8 mouse cellular contexts compared by ENCODE assay signal in the genomic region with DNA sequence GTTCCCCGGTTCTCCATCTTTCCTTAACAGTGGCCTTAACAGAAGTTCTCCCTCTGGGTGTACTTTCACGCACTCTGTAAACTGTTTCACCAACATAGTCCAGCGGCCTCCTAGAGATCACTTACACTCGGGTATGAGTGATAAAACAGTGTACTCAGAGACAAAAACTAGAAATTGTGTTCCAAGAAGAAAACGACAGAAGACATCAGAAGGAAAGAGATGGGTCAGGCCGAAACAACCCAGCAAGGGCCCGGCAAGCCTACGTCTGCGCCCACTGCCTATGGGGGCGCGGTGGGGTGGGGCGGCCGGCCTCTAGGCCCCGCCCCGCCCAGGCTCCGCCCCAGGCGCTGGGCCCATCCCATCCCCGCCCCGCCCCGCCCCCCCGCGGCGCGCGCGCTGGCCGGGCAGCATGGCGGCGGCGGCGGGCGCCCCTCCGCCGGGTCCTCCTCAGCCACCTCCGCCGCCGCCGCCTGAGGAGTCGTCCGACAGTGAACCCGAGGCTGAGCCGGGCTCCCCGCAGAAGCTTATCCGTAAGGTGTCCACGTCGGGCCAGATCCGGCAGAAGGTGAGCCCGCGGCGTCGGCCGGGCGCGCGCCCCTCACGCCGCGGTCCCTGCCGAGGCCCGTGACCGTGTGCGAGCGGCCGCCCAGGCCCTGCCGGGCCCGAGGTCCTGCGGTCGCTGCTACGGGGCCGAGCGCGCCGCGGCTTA. TPM values are rescaled to one million over a fixed set of nuclear protein-coding genes. Genes with fewer than 3 reads are reported as not detected.
DNase-seq lines count a peak whose midpoint lies in the region; ATAC-seq and TF ChIP-seq lines count a peak whose summit lies in the region.

Gene Dgkd, plus strand, starts transcription at position 396 of the 709 bp plus-strand sequence.

- no peaks in the 10 kb centered on the region for H3K27me3 ChIP-seq in forebrain, embryonic 16.5 days (replicated peaks; ENCODE audit: control insufficient read depth, insufficient read depth, low read length)
- no peaks in the 10 kb centered on the region for H3K27me3 ChIP-seq in lung, postnatal 0 days (replicated peaks; ENCODE audit: insufficient read depth, low read length)

- peaks cover 20% of the 10 kb centered on the region for H3K4me1 ChIP-seq in forebrain, embryonic 16.5 days (replicated peaks; ENCODE audit: control insufficient read depth, insufficient read depth, low read length)
- H3K4me1 ChIP-seq in lung, postnatal 0 days (ENCODE audit: insufficient read depth, low read depth, low read length): peaks cover 25% of the 10 kb centered on the region; the same call in 1 of the 2 replicates

- H3K9me3 ChIP-seq in forebrain, embryonic 16.5 days (ENCODE audit: control insufficient read depth, low read length): no peaks in the 10 kb centered on the region
- H3K9me3 ChIP-seq in lung, postnatal 0 days (ENCODE audit: low read length): no peaks in the 10 kb centered on the region

- peak; percentile 94 for ATAC-seq in forebrain, embryonic 16.5 days
- ATAC-seq in lung, postnatal 0 days: peak; percentile 98

- H3K27ac ChIP-seq in forebrain, embryonic 16.5 days (ENCODE audit: low read length): peak within 1 kb of the TSS; percentile 65
- peak within 1 kb of the TSS; percentile 81 for H3K27ac ChIP-seq in lung, postnatal 0 days (ENCODE audit: low read length)

- peak; percentile 10; the same call in 1 of the 2 replicates for TF ChIP-seq CTCF in lung, postnatal 0 days (IDR thresholded peaks at IDR 0.05)

- DNase-seq in NIH3T3 (ENCODE audit: low read depth): peak; percentile 96
- DNase-seq in cerebellum, adult 18-20 months: peak; percentile 57 to 89
- peak; percentile 85 for DNase-seq in heart, postnatal 4 days
- peak in 1 of 2 experiments; percentile 32 for DNase-seq in layer of hippocampus, adult 8-10 months (ENCODE audit: low spot score in 2 of 2)
- DNase-seq in lung, postnatal 0 days (ENCODE audit: low spot score): peak; percentile 88
- DNase-seq in ovary, postnatal 10 days (ENCODE audit: low spot score): peak; percentile 46
- peak; percentile 60 to 84 for DNase-seq in thymus, postnatal 10 days (ENCODE audit: low spot score in 2 of 2)

- no peaks in the 10 kb centered on the region for H3K36me3 ChIP-seq in forebrain, embryonic 16.5 days (ENCODE audit: control insufficient read depth, insufficient read depth)
- H3K36me3 ChIP-seq in lung, postnatal 0 days (ENCODE audit: insufficient read depth, low read length): no peaks in the 10 kb centered on the region

- 2% methylated on average over 27 of the region's 74 CpGs for WGBS in forebrain, embryonic 16.5 days
- WGBS in lung, postnatal 0 days: 3% methylated on average over 30 of the region's 74 CpGs

- TF ChIP-seq EP300 in lung, postnatal 0 days (IDR thresholded peaks at IDR 0.05): no peak

- H3K4me3 ChIP-seq in forebrain, embryonic 16.5 days (replicated peaks; ENCODE audit: low read length): peak within 1 kb of the TSS; percentile 92
- H3K4me3 ChIP-seq in lung, postnatal 0 days (ENCODE audit: low read depth, low read length): peak within 1 kb of the TSS; percentile 94

- peak within 1 kb of the TSS; percentile 93 for H3K9ac ChIP-seq in forebrain, embryonic 16.5 days (replicated peaks; ENCODE audit: low read depth, low read length)
- peak within 1 kb of the TSS; percentile 86 for H3K9ac ChIP-seq in lung, postnatal 0 days (replicated peaks; ENCODE audit: low read depth)

- H3K4me2 ChIP-seq in forebrain, embryonic 16.5 days (ENCODE audit: low read length): peak within 1 kb of the TSS; percentile 97
- H3K4me2 ChIP-seq in lung, postnatal 0 days (replicated peaks; ENCODE audit: low read depth, low read length): peak within 1 kb of the TSS; percentile 92

RNA-seq across cellular contexts. Expression of gene Dgkd, which starts in this region (rescaled TPM):
- 57.7 TPM in 2 replicates for polyA plus RNA-seq in forebrain, embryonic 16.5 days (2015; fragmentation: Nextera tagmentation; extraction: Ambion mirVana)
- total RNA-seq in heart, postnatal 4 days (2021): 10 to 100 TPM; 53.4 to 55.2 TPM
- total RNA-seq in layer of hippocampus, adult 8-10 months (2022): 100 to 1,000 TPM; 102 to 113 (median 110) TPM
- polyA plus RNA-seq in lung, postnatal 0 days (2015; fragmentation: Nextera tagmentation; extraction: Ambion mirVana): 24.3 and 25.5 TPM in 2 replicates
